Mouse (Mus musculus): ENCODE measurements around the gene Gzmm. TPM values are rescaled to one million over a fixed set of nuclear protein-coding genes. Genes with fewer than 3 reads are reported as not detected.

Gene Gzmm
- total RNA-seq (2014; rRNA removed) (0.22 and 0.63 TPM in 2 replicates), polyA plus RNA-seq (2015; fragmentation: Nextera tagmentation; extraction: Ambion mirVana) (1.2 TPM in 2 replicates)

DNA sequence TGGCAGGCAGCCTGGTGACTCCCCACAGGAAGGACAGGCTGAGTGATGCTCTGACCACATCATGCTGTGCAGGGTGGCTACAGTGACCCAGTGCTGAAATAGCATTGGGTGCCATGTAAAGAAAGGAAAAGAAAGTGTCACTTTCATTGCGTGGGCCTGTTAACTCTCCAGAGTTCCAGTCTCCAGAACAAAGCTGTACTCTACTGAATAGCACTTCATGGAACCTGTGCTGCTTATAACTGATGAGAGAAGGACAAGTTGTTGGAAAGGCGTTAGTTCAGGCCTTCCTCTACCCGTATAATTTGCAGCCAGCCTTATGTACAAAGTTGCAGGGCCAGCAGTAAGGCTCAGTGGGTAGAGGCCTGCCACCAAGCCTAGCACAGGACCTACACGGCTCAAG is at the start of gene Gzmm:
TSS of gene Gzmm (plus strand) at position 301 of the 400 bp plus-strand sequence.
- H3K27ac ChIP-seq, result no peak within 1 kb of the TSS
- no peaks in the 10 kb centered on the region for H3K9me3 ChIP-seq (ENCODE audit: low read length)
- no peaks in the 10 kb centered on the region for H3K27me3 ChIP-seq (ENCODE audit: insufficient read depth, low read length)
- H3K4me1 ChIP-seq (ENCODE audit: insufficient read depth, low read length), result peaks cover 1% of the 10 kb centered on the region
- H3K4me2 ChIP-seq (ENCODE audit: low read depth, low read length), result no peak within 1 kb of the TSS
- TF ChIP-seq CTCF (IDR thresholded peaks at IDR 0.05; ENCODE audit: low read depth), result no peak
- ATAC-seq (no peak), DNase-seq (ENCODE audit: low spot score) (no peak)
- WGBS, result 83% methylated on average over 4 of the region's 4 CpGs
- H3K4me3 ChIP-seq (ENCODE audit: low read length), result no peak within 1 kb of the TSS
- no peak within 1 kb of the TSS for H3K9ac ChIP-seq (replicated peaks; ENCODE audit: low read length)
- H3K36me3 ChIP-seq (ENCODE audit: insufficient read depth, low read length), result peaks cover 44% of the 10 kb centered on the region

DNA sequence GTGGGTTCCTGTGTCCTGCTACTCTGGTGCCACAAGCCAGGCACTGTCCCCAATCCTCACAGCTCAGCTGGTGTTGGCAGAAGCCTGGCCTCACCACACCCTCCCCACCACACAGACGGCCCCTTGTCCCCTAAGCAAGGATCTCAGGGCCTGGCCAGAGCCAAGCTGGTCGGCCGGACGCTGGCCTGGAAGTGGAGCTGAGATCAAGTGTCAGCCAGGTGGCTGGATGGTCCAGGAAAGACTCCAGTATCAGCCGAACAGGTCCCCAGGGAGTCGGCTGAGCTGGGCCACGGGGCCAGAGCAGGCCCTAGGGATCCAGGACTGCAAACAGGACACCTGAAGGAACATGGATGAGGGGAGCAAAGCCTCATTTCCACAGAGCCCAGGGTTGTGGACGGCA is 43.1 kb upstream of the Gzmm start, which contains the start of gene Odf3l2:
TSS of gene Odf3l2 (minus strand) at position 28 of the 400 bp plus-strand sequence.
- H3K4me3 ChIP-seq (ENCODE audit: low read length), result no peak within 1 kb of the TSS
- no peaks in the 10 kb centered on the region for H3K36me3 ChIP-seq (ENCODE audit: insufficient read depth, low read length)
- ATAC-seq (no peak), DNase-seq (ENCODE audit: low spot score) (no peak)
- TF ChIP-seq CTCF (IDR thresholded peaks at IDR 0.05; ENCODE audit: low read depth), result no peak
- 73% methylated on average over 8 of the region's 8 CpGs for WGBS
- H3K9me3 ChIP-seq (ENCODE audit: low read length), result no peaks in the 10 kb centered on the region
- H3K4me1 ChIP-seq (ENCODE audit: insufficient read depth, low read length), result no peaks in the 10 kb centered on the region
- no peak within 1 kb of the TSS for H3K9ac ChIP-seq (replicated peaks; ENCODE audit: low read length)
- H3K27me3 ChIP-seq (ENCODE audit: insufficient read depth, low read length), result no peaks in the 10 kb centered on the region
- H3K4me2 ChIP-seq (ENCODE audit: low read depth, low read length), result no peak within 1 kb of the TSS
- no peak within 1 kb of the TSS for H3K27ac ChIP-seq

DNA sequence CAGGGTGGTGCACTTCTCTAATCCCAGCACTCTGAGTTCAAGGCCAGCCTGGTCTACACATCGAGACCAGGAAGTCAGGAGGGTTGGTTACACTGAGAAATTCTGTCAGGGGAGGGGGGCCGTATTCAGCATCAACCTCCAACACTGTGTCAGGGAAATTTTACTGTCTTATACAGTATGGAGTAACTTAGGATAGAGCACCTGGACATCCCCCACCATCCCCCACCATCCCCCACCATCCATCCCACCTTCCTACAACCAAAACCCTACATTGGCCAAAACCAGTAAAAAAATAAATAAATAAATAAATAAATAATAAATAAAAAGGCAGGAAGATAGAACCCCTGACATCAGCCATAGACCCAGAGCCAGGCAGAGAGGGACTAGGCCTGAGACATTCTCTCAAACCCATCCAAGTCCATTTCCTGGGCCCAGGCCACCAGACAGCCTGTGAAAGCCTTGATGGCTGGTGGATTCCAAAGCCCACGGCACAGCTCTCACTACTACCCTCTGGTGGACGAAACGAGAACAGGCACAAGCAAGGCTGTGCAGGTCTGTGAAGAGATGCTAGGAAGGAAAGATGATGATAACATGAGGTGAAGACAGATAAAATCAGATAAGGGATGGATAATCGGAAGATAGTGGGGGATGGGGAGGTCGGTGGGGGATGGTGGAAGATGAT is 39.6 kb upstream of the Gzmm start:
- WGBS, result 30% methylated on average over 7 of the region's 7 CpGs
- DNase-seq (ENCODE audit: low spot score), result peak; percentile 90
- peak; percentile 98 for TF ChIP-seq CTCF (IDR thresholded peaks at IDR 0.05; ENCODE audit: low read depth)
- no peaks in the 10 kb centered on the region for H3K4me1 ChIP-seq (ENCODE audit: insufficient read depth, low read length)
- H3K36me3 ChIP-seq (ENCODE audit: insufficient read depth, low read length), result no peaks in the 10 kb centered on the region
- no peaks in the 10 kb centered on the region for H3K9me3 ChIP-seq (ENCODE audit: low read length)
- H3K4me3 ChIP-seq (ENCODE audit: low read length), result no peak overlapping the region
- H3K27me3 ChIP-seq (ENCODE audit: insufficient read depth, low read length), result no peaks in the 10 kb centered on the region
- ATAC-seq, result peak; percentile 79
- no peak overlapping the region for H3K27ac ChIP-seq
- no peak overlapping the region for H3K4me2 ChIP-seq (ENCODE audit: low read depth, low read length)
- no peak overlapping the region for H3K9ac ChIP-seq (replicated peaks; ENCODE audit: low read length)

DNA sequence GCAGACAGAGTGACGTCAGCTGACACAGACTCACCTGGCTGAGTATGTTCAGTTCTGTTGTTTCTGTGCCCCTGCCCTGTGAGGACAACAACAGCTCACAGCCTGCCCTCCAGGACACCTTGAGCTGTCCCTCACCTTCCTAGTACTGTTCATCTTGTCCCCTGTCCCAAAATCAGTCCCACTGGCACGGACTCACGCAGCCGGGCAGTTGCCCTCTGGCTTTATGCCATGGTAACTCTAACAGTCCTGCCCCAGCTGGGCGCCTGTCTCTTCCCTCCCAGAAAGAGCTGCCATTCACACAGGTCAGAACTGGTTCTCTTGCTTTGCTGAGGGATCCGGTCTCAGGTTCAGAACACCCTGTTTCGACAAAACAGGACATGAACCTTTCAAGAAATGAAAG is 36.0 kb upstream of the Gzmm start:
- TF ChIP-seq CTCF (IDR thresholded peaks at IDR 0.05; ENCODE audit: low read depth), result no peak
- no peak for ATAC-seq
- no peak overlapping the region for H3K9ac ChIP-seq (replicated peaks; ENCODE audit: low read length)

DNA sequence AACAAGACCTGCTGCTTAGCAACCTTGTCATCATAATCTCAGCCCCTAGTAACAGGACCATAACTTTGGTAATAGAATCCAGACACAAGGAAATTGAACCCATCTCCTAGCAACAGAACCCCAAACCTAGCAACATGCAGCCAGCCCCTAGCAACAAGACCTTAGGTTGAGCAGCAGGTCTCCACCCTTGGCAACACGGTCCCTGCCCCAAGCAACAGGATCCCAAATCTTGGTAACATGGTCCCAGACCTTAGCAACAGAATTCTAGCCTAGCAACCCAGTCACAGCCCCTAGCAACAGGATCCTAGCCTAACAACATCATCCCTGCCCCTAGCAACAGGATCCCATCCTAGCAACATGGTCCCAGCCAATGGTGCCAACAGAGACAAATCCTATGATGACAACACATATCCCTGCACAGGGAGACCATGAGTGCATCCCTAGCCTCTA is 33.8 kb upstream of the Gzmm start:
- 0 out of 2 replicates have a peak overlapping the region, but pooled peaks have one; percentile 3 for H3K4me2 ChIP-seq (ENCODE audit: low read depth, low read length)
- H3K4me3 ChIP-seq (ENCODE audit: low read length), result no peak overlapping the region
- H3K9ac ChIP-seq (replicated peaks; ENCODE audit: low read length), result no peak overlapping the region
- WGBS, result 7% methylated on average over 1 of the region's 1 CpGs
- no peaks in the 10 kb centered on the region; the same call in 1 of the 2 replicates for H3K4me1 ChIP-seq (ENCODE audit: insufficient read depth, low read length)
- no peak for TF ChIP-seq CTCF (IDR thresholded peaks at IDR 0.05; ENCODE audit: low read depth)
- H3K27ac ChIP-seq, result peak overlapping the region; percentile 72
- H3K27me3 ChIP-seq (ENCODE audit: insufficient read depth, low read length), result no peaks in the 10 kb centered on the region
- H3K36me3 ChIP-seq (ENCODE audit: insufficient read depth, low read length), result no peaks in the 10 kb centered on the region
- ATAC-seq, result peak; percentile 91
- DNase-seq (ENCODE audit: low spot score), result peak; percentile 71
- H3K9me3 ChIP-seq (ENCODE audit: low read length), result no peaks in the 10 kb centered on the region

More for the DNA sequence above, 36.0 kb upstream of the Gzmm start:
- WGBS, result 64% methylated on average over 7 of the region's 7 CpGs
- H3K4me3 ChIP-seq (ENCODE audit: low read length), result no peak overlapping the region
- no peaks in the 10 kb centered on the region; the same call in 1 of the 2 replicates for H3K4me1 ChIP-seq (ENCODE audit: insufficient read depth, low read length)
- no peak overlapping the region for H3K27ac ChIP-seq
- H3K9me3 ChIP-seq (ENCODE audit: low read length), result no peaks in the 10 kb centered on the region
- H3K27me3 ChIP-seq (ENCODE audit: insufficient read depth, low read length), result no peaks in the 10 kb centered on the region
- DNase-seq (ENCODE audit: low spot score), result no peak
- H3K36me3 ChIP-seq (ENCODE audit: insufficient read depth, low read length), result no peaks in the 10 kb centered on the region
- no peak overlapping the region for H3K4me2 ChIP-seq (ENCODE audit: low read depth, low read length)

DNA sequence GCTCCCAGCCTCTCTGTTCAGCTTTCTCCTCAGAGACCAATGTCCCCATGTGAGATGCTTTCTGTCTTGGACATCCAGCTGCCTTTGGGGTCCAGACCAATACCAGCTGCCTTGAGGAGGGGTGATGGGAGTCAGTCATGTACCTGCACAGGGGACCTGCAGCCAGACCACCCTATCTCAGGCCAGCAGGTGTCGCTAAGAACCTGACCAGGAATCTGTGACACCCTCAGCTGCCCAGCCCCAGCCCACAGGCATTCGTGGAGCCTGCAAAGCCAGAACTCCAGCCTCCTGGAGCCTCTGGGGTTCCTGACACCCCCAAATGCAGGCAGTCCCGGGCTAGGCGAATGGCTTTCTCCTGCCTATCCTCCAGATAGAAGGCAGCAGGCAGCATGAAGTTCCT is 30.0 kb upstream of the Gzmm start:
- Histone ChIP-seq H3K27ac (no peak overlapping the region), H3K27me3 (ENCODE audit: insufficient read depth, low read length) (no peaks in the 10 kb centered on the region), H3K4me1 (ENCODE audit: insufficient read depth, low read length) (no peaks in the 10 kb centered on the region; the same call in 1 of the 2 replicates), H3K9ac (replicated peaks; ENCODE audit: low read length) (no peak overlapping the region), H3K4me2 (ENCODE audit: low read depth, low read length) (no peak overlapping the region), H3K36me3 (ENCODE audit: insufficient read depth, low read length) (no peaks in the 10 kb centered on the region), H3K9me3 (ENCODE audit: low read length) (no peaks in the 10 kb centered on the region), H3K4me3 (ENCODE audit: low read length) (no peak overlapping the region)
- ATAC-seq (no peak), DNase-seq (ENCODE audit: low spot score) (no peak)
- peak; percentile 54 for TF ChIP-seq CTCF (IDR thresholded peaks at IDR 0.05; ENCODE audit: low read depth)
- WGBS, result 25% methylated on average over 4 of the region's 4 CpGs

DNA sequence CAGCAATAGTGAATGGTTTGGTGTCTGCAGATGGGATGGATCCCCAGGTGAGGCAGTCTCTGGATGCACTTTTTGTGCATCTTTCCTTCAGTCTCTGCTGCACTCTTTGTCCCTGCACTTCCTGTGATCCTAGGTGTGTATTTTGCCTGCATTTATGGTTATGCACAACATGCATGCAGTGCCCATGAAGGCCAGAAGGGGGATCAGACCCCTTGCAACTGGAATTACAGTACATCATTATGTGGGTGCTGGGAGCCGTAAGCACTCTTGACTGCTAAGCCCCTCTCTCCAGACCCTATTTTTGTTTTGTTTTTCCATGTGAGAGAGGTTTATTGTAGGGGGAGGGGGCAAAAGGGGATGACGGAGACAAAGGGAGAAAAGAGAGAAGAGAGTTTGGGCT is 28.5 kb upstream of the Gzmm start:
- Histone ChIP-seq H3K4me1 (ENCODE audit: insufficient read depth, low read length) (no peaks in the 10 kb centered on the region), H3K9me3 (ENCODE audit: low read length) (no peaks in the 10 kb centered on the region), H3K27me3 (ENCODE audit: insufficient read depth, low read length) (no peaks in the 10 kb centered on the region), H3K27ac (no peak overlapping the region), H3K4me2 (ENCODE audit: low read depth, low read length) (no peak overlapping the region), H3K36me3 (ENCODE audit: insufficient read depth, low read length) (no peaks in the 10 kb centered on the region), H3K9ac (replicated peaks; ENCODE audit: low read length) (no peak overlapping the region), H3K4me3 (ENCODE audit: low read length) (no peak overlapping the region)
- WGBS, result 85% methylated on average over 2 of the region's 2 CpGs
- TF ChIP-seq CTCF (IDR thresholded peaks at IDR 0.05; ENCODE audit: low read depth), result peak; percentile 71
- no peak for ATAC-seq
- DNase-seq (ENCODE audit: low spot score), result no peak

Measured in hindbrain, postnatal 0 days (tissue).